Mouse (Mus musculus): ENCODE measurements around the gene Mfap3l. TPM values are rescaled to one million over a fixed set of nuclear protein-coding genes. Genes with fewer than 3 reads are reported as not detected.
A peak's percentile ranks its signal among the peaks of the same experiment; 100 is the strongest.
"Not testable (repeated sequence)": the region's sequence is repeated elsewhere in the genome, so short reads cannot be mapped to it uniquely, and the experiment has no call there.

Mfap3l gene
- polyA plus RNA-seq, 1 experiment from 2014 or later: 2.4 TPM

DNA sequence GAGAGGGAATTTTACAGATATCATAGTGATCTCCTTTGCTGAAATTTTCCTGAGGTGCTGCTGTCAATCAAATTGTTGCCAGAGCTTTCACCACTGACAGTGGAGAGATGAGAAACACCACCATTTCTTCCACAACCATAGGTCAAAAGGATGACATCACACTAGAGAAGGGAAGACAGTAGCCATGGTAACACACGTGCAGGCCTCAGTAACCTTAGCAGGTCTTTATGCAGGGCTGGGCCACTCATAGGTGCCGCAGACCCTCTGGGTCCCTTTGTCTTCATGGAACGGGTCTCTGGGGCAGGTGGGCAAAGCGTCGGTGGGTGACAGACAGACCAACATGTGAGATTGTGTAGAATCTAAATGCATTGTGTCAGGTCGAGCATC lies 25.5 kb downstream of the Mfap3l start:
- Histone ChIP-seq H3K9me3 (no peaks in the 10 kb centered on the region), H3K27ac (0 out of 2 replicates have a peak overlapping the region, but pooled peaks have one; percentile 12), H3K4me3 (no peak overlapping the region), H3K9ac (no peak overlapping the region), H3K4me1 (replicated peaks) (peaks cover 36% of the 10 kb centered on the region), H3K27me3 (no peaks in the 10 kb centered on the region), H3K4me2 (no peak overlapping the region), H3K36me3 (no peaks in the 10 kb centered on the region)
- peak; percentile 54 for ATAC-seq (ENCODE audit: low FRiP score)
- WGBS: 61% methylated on average over 6 of the region's 6 CpGs

GRCm38 (mm10) chr8:60658686-60659085 lies 26.1 kb downstream of the Mfap3l start:
- H3K27ac ChIP-seq: 0 out of 2 replicates have a peak overlapping the region, but pooled peaks have one; percentile 12
- H3K27me3 ChIP-seq; H3K36me3 ChIP-seq; H3K9me3 ChIP-seq; H3K9ac ChIP-seq; H3K4me3 ChIP-seq; ATAC-seq (ENCODE audit: low FRiP score); H3K4me2 ChIP-seq: not testable (repeated sequence)
- peaks cover 36% of the 10 kb centered on the region for H3K4me1 ChIP-seq (replicated peaks)
- 58% methylated on average over 2 of the region's 2 CpGs for WGBS

- Histone ChIP-seq H3K9ac (no peak overlapping the region), H3K27me3 (no peaks in the 10 kb centered on the region), H3K36me3 (no peaks in the 10 kb centered on the region), H3K27ac (no peak overlapping the region), H3K4me3 (no peak overlapping the region), H3K4me2 (no peak overlapping the region), H3K9me3 (no peaks in the 10 kb centered on the region), H3K4me1 (replicated peaks) (peaks cover 36% of the 10 kb centered on the region)
- 0 out of 2 replicates have a peak, but pooled peaks have one; percentile 33 for ATAC-seq (ENCODE audit: low FRiP score)
- 78% methylated on average over 8 of the region's 8 CpGs for WGBS
Observed at GRCm38 (mm10) chr8:60659721-60660120, 27.1 kb downstream of the Mfap3l start.

DNA sequence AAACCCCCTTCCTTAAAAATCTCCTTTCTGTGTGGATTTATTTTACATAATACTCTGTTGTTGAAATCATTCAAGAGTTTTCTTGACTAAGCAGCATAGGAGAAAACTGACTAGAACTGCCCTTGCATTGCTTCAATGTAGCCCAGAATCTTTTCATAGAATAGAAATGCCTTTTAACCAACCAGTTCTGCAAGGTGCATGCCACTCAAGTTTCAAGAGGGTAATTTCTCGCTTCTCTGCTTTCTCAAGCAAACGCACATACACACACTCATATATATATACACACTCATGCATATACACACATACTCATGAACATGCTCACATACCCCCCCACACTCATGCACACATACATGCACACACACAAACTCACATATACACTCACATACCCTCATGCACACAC lies 28.6 kb downstream of the Mfap3l start:
- no peaks in the 10 kb centered on the region for H3K9me3 ChIP-seq
- no peak overlapping the region for H3K9ac ChIP-seq
- no peaks in the 10 kb centered on the region for H3K36me3 ChIP-seq
- H3K27ac ChIP-seq: no peak overlapping the region
- no peaks in the 10 kb centered on the region for H3K27me3 ChIP-seq
- 89% methylated on average over 2 of the region's 2 CpGs for WGBS
- H3K4me1 ChIP-seq (replicated peaks): peaks cover 40% of the 10 kb centered on the region
- no peak overlapping the region for H3K4me3 ChIP-seq
- no peak for ATAC-seq (ENCODE audit: low FRiP score)
- no peak overlapping the region for H3K4me2 ChIP-seq

DNA sequence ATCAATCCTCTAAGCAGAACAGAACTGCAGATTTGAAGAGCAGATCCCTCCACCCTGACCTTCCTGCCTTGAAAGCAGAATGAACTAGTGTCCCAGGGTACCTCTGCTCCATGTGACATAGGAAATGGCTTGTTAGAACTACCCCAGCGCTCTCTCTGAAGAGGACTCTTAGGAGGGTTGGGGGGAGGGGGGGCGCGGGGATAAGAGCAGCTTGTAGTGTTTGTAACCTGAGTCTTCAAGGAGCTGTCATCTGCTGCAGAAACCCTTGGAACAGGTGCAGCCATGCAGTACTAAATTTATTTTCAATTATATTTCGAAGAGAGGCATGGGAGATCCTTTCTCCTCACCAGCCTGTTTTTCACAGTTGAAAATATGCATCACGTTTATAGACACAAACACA lies 30.9 kb downstream of the Mfap3l start:
- H3K9ac ChIP-seq: no peak overlapping the region
- WGBS: 53% methylated on average over 5 of the region's 5 CpGs
- ATAC-seq (ENCODE audit: low FRiP score): no peak

GRCm38 (mm10) chr8:60665821-60666220 lies 33.2 kb downstream of the Mfap3l start:
- Histone ChIP-seq H3K36me3 (0 out of 2 replicates have a peak, but pooled peaks cover 1% of the 10 kb centered on the region), H3K4me3 (no peak overlapping the region), H3K4me1 (replicated peaks) (peaks cover 5% of the 10 kb centered on the region; the same call in 1 of the 2 replicates), H3K4me2 (no peak overlapping the region), H3K27ac (no peak overlapping the region), H3K9ac (no peak overlapping the region), H3K27me3 (no peaks in the 10 kb centered on the region), H3K9me3 (no peaks in the 10 kb centered on the region)
- 82% methylated on average over 4 of the region's 4 CpGs for WGBS
- no peak for ATAC-seq (ENCODE audit: low FRiP score)

More for the DNA sequence above, 30.9 kb downstream of the Mfap3l start:
- Histone ChIP-seq H3K27me3 (no peaks in the 10 kb centered on the region), H3K4me1 (replicated peaks) (peaks cover 23% of the 10 kb centered on the region; the same call in 1 of the 2 replicates), H3K4me2 (no peak overlapping the region), H3K4me3 (no peak overlapping the region), H3K36me3 (no peaks in the 10 kb centered on the region), H3K27ac (no peak overlapping the region), H3K9me3 (no peaks in the 10 kb centered on the region)

GRCm38 (mm10) chr8:60666852-60667251 lies 34.2 kb downstream of the Mfap3l start:
- no peak overlapping the region for H3K27ac ChIP-seq
- 66% methylated on average over 3 of the region's 3 CpGs for WGBS

GRCm38 (mm10) chr8:60678590-60678989 lies 46.0 kb downstream of the Mfap3l start:
- H3K9ac ChIP-seq: no peak overlapping the region
- WGBS: 89% methylated on average over 6 of the region's 6 CpGs
- no peaks in the 10 kb centered on the region for H3K36me3 ChIP-seq
- no peaks in the 10 kb centered on the region for H3K27me3 ChIP-seq
- H3K27ac ChIP-seq: no peak overlapping the region
- no peak overlapping the region for H3K4me2 ChIP-seq
- H3K4me1 ChIP-seq (replicated peaks): no peaks in the 10 kb centered on the region
- H3K9me3 ChIP-seq: no peaks in the 10 kb centered on the region
- H3K4me3 ChIP-seq: no peak overlapping the region
- ATAC-seq (ENCODE audit: low FRiP score): no peak; the same call in 1 of the 2 replicates

More at GRCm38 (mm10) chr8:60666852-60667251, 34.2 kb downstream of the Mfap3l start:
- 0 out of 2 replicates have a peak, but pooled peaks have one; percentile 21 for ATAC-seq (ENCODE audit: low FRiP score)
- Histone ChIP-seq H3K4me3 (no peak overlapping the region), H3K9ac (no peak overlapping the region), H3K9me3 (no peaks in the 10 kb centered on the region), H3K36me3 (0 out of 2 replicates have a peak, but pooled peaks cover 4% of the 10 kb centered on the region), H3K27me3 (no peaks in the 10 kb centered on the region), H3K4me2 (no peak overlapping the region), H3K4me1 (replicated peaks) (peaks cover 5% of the 10 kb centered on the region; the same call in 1 of the 2 replicates)

DNA sequence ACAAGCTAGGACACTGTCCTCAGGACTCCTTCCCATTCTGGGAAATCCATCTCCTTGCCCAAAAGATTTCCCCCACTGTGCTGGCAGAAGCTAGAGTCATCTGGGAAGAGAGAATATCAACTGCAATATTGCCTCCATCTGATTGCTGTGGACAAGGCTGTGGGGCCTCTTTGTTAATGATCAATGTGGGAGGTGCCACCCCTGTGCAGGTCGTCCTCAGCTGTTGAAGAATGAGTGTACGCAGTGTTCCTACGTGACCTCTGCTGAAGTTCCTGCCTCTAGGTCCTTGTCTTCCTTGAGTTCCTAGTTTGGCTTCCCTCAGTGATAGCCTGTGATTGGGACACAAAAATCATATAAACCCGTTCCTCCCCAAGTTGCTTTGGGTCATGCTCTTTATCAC lies 49.2 kb downstream of the Mfap3l start:
- H3K36me3 ChIP-seq: no peaks in the 10 kb centered on the region
- H3K4me1 ChIP-seq (replicated peaks): no peaks in the 10 kb centered on the region
- 91% methylated on average over 4 of the region's 4 CpGs for WGBS
- no peaks in the 10 kb centered on the region for H3K9me3 ChIP-seq
- H3K27ac ChIP-seq: no peak overlapping the region
- no peak overlapping the region for H3K4me2 ChIP-seq
- no peaks in the 10 kb centered on the region for H3K27me3 ChIP-seq
- ATAC-seq (ENCODE audit: low FRiP score): no peak
- H3K9ac ChIP-seq: no peak overlapping the region
- H3K4me3 ChIP-seq: no peak overlapping the region

DNA sequence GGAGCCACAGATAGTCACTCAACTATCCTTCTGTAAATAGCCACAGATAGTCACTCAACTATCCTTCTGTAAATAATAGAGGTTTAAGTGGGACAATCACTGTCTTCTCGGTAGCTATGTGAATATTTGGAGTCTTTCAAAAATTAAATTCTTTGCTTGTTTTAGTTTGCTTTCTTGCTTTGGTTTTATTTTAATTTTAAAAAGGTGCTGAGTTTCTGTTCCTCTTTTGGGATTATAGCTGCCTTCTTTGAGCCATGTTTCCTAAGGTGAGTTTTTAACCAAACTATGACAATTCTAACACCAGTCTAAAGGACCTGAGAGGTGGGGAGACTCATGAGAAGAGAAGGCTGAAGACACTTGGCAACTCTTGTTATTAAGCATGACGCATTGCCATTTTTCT lies 49.7 kb downstream of the Mfap3l start:
- no peak overlapping the region for H3K4me2 ChIP-seq
- no peak for ATAC-seq (ENCODE audit: low FRiP score)
- no peaks in the 10 kb centered on the region for H3K4me1 ChIP-seq (replicated peaks)
- WGBS: 97% methylated on average over 2 of the region's 2 CpGs
- H3K27me3 ChIP-seq: no peaks in the 10 kb centered on the region
- H3K4me3 ChIP-seq: no peak overlapping the region
- H3K27ac ChIP-seq: no peak overlapping the region
- no peaks in the 10 kb centered on the region for H3K36me3 ChIP-seq
- H3K9me3 ChIP-seq: no peaks in the 10 kb centered on the region
- H3K9ac ChIP-seq: no peak overlapping the region

- Histone ChIP-seq H3K27me3 (no peaks in the 10 kb centered on the region), H3K4me3 (no peak overlapping the region), H3K27ac (no peak overlapping the region), H3K9me3 (no peaks in the 10 kb centered on the region), H3K4me2 (no peak overlapping the region), H3K4me1 (replicated peaks) (no peaks in the 10 kb centered on the region), H3K36me3 (no peaks in the 10 kb centered on the region), H3K9ac (no peak overlapping the region)
- ATAC-seq (ENCODE audit: low FRiP score): 0 out of 2 replicates have a peak, but pooled peaks have one; percentile 71
- 77% methylated on average over 8 of the region's 8 CpGs for WGBS
Observed at GRCm38 (mm10) chr8:60711516-60712086, 79.0 kb downstream of the Mfap3l start.

GRCm38 (mm10) chr8:60714724-60715123 lies 82.1 kb downstream of the Mfap3l start:
- Histone ChIP-seq H3K9me3 (no peaks in the 10 kb centered on the region), H3K9ac (no peak overlapping the region), H3K4me2 (no peak overlapping the region), H3K27me3 (no peaks in the 10 kb centered on the region), H3K4me1 (replicated peaks) (no peaks in the 10 kb centered on the region), H3K27ac (no peak overlapping the region), H3K36me3 (no peaks in the 10 kb centered on the region), H3K4me3 (no peak overlapping the region)
- WGBS: 83% methylated on average over 3 of the region's 3 CpGs
- no peak for ATAC-seq (ENCODE audit: low FRiP score)

DNA sequence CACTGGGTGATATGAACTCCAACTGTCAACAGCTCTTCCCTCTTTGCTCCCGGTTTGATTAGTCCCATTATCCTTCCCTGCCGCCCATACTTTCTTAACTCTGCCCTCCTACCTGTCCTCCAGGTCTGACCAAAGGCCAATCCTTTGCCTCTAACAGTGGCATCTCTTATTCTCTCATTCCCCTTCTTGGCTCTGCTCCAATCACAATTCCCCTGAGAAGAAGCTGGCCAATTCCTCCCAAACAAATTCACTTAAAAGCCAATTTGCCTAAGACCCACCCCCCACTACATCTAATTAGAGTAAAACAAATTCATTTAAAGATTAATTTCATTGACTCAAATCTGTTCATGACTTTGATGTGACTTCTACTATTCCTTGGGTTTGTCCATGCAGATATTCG lies 86.1 kb downstream of the Mfap3l start:
- H3K9me3 ChIP-seq: no peaks in the 10 kb centered on the region
- H3K4me2 ChIP-seq: no peak overlapping the region
- no peaks in the 10 kb centered on the region for H3K36me3 ChIP-seq
- H3K9ac ChIP-seq: no peak overlapping the region
- no peak overlapping the region for H3K27ac ChIP-seq
- no peaks in the 10 kb centered on the region for H3K27me3 ChIP-seq
- no peaks in the 10 kb centered on the region for H3K4me1 ChIP-seq (replicated peaks)
- H3K4me3 ChIP-seq: no peak overlapping the region
- WGBS: 73% methylated on average over 3 of the region's 3 CpGs
- ATAC-seq (ENCODE audit: low FRiP score): no peak

Measured in hindbrain, embryonic 13.5 days (tissue).